Mouse (Mus musculus): Measurements from ENCODE around the gene Pi4k2a. TPM values are rescaled to one million over a fixed set of nuclear protein-coding genes. Genes with fewer than 3 reads are reported as not detected.
"Not testable (repeated sequence)": the region's sequence is repeated elsewhere in the genome, so short reads cannot be mapped to it uniquely, and the experiment has no call there.

Pi4k2a gene
- polyA plus RNA-seq, 1 experiment from 2014 or later: 40.8 TPM

DNA sequence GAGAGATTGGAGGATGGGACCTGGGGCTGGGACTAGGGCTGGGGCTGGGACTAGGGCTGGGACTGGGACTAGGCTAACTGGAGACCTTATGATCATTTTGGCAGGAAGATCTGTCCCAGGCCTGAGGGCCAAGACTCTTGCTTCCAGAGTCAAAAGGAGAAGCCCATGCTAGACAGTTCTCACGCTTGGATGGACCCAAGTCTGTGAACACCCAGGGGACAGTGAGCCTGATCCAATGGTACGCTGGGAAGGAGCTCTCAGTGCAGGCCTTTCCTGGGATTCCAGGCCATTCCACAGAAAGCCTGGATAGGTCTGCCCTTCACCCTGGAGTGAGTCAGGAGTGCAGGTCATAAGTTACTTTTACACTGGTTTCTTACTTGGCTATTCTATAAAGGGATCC, 15.2 kb upstream of the Pi4k2a start:
- Histone ChIP-seq H3K27me3 (ENCODE audit: control insufficient read depth, insufficient read depth, low read length) (no peaks in the 10 kb centered on the region), H3K4me1 (ENCODE audit: control insufficient read depth, insufficient read depth, low read length) (no peaks in the 10 kb centered on the region), H3K4me3 (replicated peaks; ENCODE audit: low read depth, low read length) (no peak overlapping the region), H3K27ac (replicated peaks; ENCODE audit: low read depth, low read length) (no peak overlapping the region), H3K4me2 (ENCODE audit: low read length) (no peak overlapping the region), H3K9ac (replicated peaks; ENCODE audit: low read length) (no peak overlapping the region), H3K36me3 (ENCODE audit: control insufficient read depth, insufficient read depth, low read length) (peaks cover 52% of the 10 kb centered on the region), H3K9me3 (ENCODE audit: control insufficient read depth, low read length) (no peaks in the 10 kb centered on the region)
- DNase-seq (no peak), ATAC-seq (ENCODE audit: low FRiP score, low TSS enrichment) (no peak)
- 82% methylated on average over 2 of the region's 2 CpGs for WGBS

GRCm38 (mm10) chr19:42075992-42076391, 14.3 kb upstream of the Pi4k2a start:
- no peak overlapping the region for H3K4me3 ChIP-seq (replicated peaks; ENCODE audit: low read depth, low read length)
- ATAC-seq (ENCODE audit: low FRiP score, low TSS enrichment) (no peak), DNase-seq (no peak)
- peaks cover 52% of the 10 kb centered on the region for H3K36me3 ChIP-seq (ENCODE audit: control insufficient read depth, insufficient read depth, low read length)
- H3K9me3 ChIP-seq (ENCODE audit: control insufficient read depth, low read length): no peaks in the 10 kb centered on the region
- no peak overlapping the region for H3K27ac ChIP-seq (replicated peaks; ENCODE audit: low read depth, low read length)
- 89% methylated on average over 16 of the region's 16 CpGs for WGBS
- no peaks in the 10 kb centered on the region for H3K4me1 ChIP-seq (ENCODE audit: control insufficient read depth, insufficient read depth, low read length)
- H3K9ac ChIP-seq (replicated peaks; ENCODE audit: low read length): no peak overlapping the region
- no peaks in the 10 kb centered on the region for H3K27me3 ChIP-seq (ENCODE audit: control insufficient read depth, insufficient read depth, low read length)
- H3K4me2 ChIP-seq (ENCODE audit: low read length): no peak overlapping the region

DNA sequence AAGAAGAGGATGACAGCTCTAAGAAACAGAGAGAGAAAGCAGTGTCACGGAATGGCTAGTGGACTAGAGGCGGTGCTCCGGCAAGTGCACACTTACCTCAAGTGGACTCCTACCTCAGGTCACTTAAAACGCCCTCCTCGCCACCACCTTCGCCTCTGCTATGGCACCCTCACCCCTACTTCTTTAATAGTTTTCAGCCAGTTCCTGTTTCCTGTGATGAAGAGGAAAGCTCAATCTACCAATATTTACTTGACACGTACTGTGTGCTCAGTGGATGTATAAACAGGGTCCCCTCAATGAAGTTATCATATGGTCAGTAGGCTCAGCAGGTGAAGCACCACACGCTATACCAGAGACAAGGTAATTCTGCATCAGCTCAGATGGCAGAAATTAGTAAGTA, 11.7 kb upstream of the Pi4k2a start:
- H3K9me3 ChIP-seq (ENCODE audit: control insufficient read depth, low read length): no peaks in the 10 kb centered on the region
- no peaks in the 10 kb centered on the region for H3K4me1 ChIP-seq (ENCODE audit: control insufficient read depth, insufficient read depth, low read length)
- no peak overlapping the region for H3K9ac ChIP-seq (replicated peaks; ENCODE audit: low read length)
- H3K27ac ChIP-seq (replicated peaks; ENCODE audit: low read depth, low read length): no peak overlapping the region
- DNase-seq (no peak), ATAC-seq (ENCODE audit: low FRiP score, low TSS enrichment) (no peak)
- H3K4me3 ChIP-seq (replicated peaks; ENCODE audit: low read depth, low read length): no peak overlapping the region
- H3K27me3 ChIP-seq (ENCODE audit: control insufficient read depth, insufficient read depth, low read length): no peaks in the 10 kb centered on the region
- peaks cover 47% of the 10 kb centered on the region for H3K36me3 ChIP-seq (ENCODE audit: control insufficient read depth, insufficient read depth, low read length)
- WGBS: 95% methylated on average over 8 of the region's 8 CpGs
- H3K4me2 ChIP-seq (ENCODE audit: low read length): no peak overlapping the region

DNA sequence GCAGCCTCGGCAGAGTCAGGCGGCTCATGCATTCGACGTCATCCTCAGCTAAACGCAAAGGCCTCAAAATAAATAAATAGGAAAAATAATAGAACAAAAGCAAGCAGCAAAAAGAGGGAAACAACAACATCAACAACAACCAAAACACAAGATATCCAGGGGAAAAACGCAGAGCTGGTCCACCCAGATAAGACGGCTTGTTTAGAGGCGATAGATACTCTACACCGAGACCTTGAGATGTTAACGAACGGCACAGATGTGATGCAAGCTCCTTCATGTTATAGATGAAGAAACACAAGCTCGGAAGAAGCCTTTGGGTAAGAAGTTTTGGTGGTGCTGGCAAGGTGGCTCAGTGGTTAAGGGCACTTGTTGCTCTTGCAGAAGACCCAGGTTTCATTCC, 11.3 kb upstream of the Pi4k2a start:
- H3K36me3 ChIP-seq (ENCODE audit: control insufficient read depth, insufficient read depth, low read length): peaks cover 44% of the 10 kb centered on the region
- H3K27ac ChIP-seq (replicated peaks; ENCODE audit: low read depth, low read length): no peak overlapping the region
- 95% methylated on average over 12 of the region's 12 CpGs for WGBS
- no peak overlapping the region for H3K4me3 ChIP-seq (replicated peaks; ENCODE audit: low read depth, low read length)
- no peaks in the 10 kb centered on the region for H3K27me3 ChIP-seq (ENCODE audit: control insufficient read depth, insufficient read depth, low read length)
- no peaks in the 10 kb centered on the region for H3K4me1 ChIP-seq (ENCODE audit: control insufficient read depth, insufficient read depth, low read length)
- DNase-seq (no peak), ATAC-seq (ENCODE audit: low FRiP score, low TSS enrichment) (no peak)
- no peak overlapping the region for H3K4me2 ChIP-seq (ENCODE audit: low read length)
- no peak overlapping the region for H3K9ac ChIP-seq (replicated peaks; ENCODE audit: low read length)
- H3K9me3 ChIP-seq (ENCODE audit: control insufficient read depth, low read length): no peaks in the 10 kb centered on the region

DNA sequence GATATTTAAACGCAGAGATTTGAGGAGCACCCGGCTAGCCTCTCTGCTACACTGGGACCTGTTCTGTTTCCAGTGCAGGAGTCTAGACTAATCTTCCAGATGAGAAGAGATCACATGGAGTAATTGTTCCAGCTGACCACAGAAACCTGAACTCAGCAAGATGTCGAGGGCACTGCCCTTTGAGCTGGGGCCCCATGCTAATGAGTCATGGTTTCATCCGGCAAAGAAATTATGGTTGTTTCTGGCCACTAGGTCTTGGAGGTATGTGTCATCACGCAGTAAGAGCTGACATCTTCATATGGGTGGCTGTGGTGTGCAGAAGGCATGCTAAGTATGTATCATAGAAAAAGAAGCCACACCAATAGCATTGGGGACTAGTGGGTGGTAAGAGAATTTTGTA, 10.3 kb upstream of the Pi4k2a start:
- Histone ChIP-seq H3K4me3 (replicated peaks; ENCODE audit: low read depth, low read length) (no peak overlapping the region), H3K9me3 (ENCODE audit: control insufficient read depth, low read length) (no peaks in the 10 kb centered on the region), H3K9ac (replicated peaks; ENCODE audit: low read length) (no peak overlapping the region), H3K4me2 (ENCODE audit: low read length) (no peak overlapping the region), H3K27me3 (ENCODE audit: control insufficient read depth, insufficient read depth, low read length) (no peaks in the 10 kb centered on the region), H3K4me1 (ENCODE audit: control insufficient read depth, insufficient read depth, low read length) (no peaks in the 10 kb centered on the region), H3K27ac (replicated peaks; ENCODE audit: low read depth, low read length) (no peak overlapping the region), H3K36me3 (ENCODE audit: control insufficient read depth, insufficient read depth, low read length) (peaks cover 35% of the 10 kb centered on the region)
- WGBS: 77% methylated on average over 5 of the region's 5 CpGs
- DNase-seq (no peak), ATAC-seq (ENCODE audit: low FRiP score, low TSS enrichment) (no peak)

- no peak overlapping the region for H3K4me2 ChIP-seq (ENCODE audit: low read length)
- peaks cover 30% of the 10 kb centered on the region for H3K36me3 ChIP-seq (ENCODE audit: control insufficient read depth, insufficient read depth, low read length)
- H3K9me3 ChIP-seq (ENCODE audit: control insufficient read depth, low read length): no peaks in the 10 kb centered on the region
- H3K27ac ChIP-seq (replicated peaks; ENCODE audit: low read depth, low read length): no peak overlapping the region
- H3K4me1 ChIP-seq (ENCODE audit: control insufficient read depth, insufficient read depth, low read length): no peaks in the 10 kb centered on the region
- no peak overlapping the region for H3K9ac ChIP-seq (replicated peaks; ENCODE audit: low read length)
- DNase-seq (no peak), ATAC-seq (ENCODE audit: low FRiP score, low TSS enrichment) (no peak)
- no peaks in the 10 kb centered on the region for H3K27me3 ChIP-seq (ENCODE audit: control insufficient read depth, insufficient read depth, low read length)
- 69% methylated on average over 11 of the region's 11 CpGs for WGBS
- no peak overlapping the region for H3K4me3 ChIP-seq (replicated peaks; ENCODE audit: low read depth, low read length)
Observed at GRCm38 (mm10) chr19:42080469-42080868, 9.8 kb upstream of the Pi4k2a start.

- not testable (repeated sequence) for ATAC-seq (ENCODE audit: low FRiP score, low TSS enrichment); DNase-seq; H3K27me3 ChIP-seq (ENCODE audit: control insufficient read depth, insufficient read depth, low read length); H3K9ac ChIP-seq (replicated peaks; ENCODE audit: low read length); H3K4me3 ChIP-seq (replicated peaks; ENCODE audit: low read depth, low read length); H3K4me1 ChIP-seq (ENCODE audit: control insufficient read depth, insufficient read depth, low read length); H3K9me3 ChIP-seq (ENCODE audit: control insufficient read depth, low read length); H3K27ac ChIP-seq (replicated peaks; ENCODE audit: low read depth, low read length); H3K4me2 ChIP-seq (ENCODE audit: low read length)
- H3K36me3 ChIP-seq (ENCODE audit: control insufficient read depth, insufficient read depth, low read length): peaks cover 18% of the 10 kb centered on the region
- 95% methylated on average over 5 of the region's 5 CpGs for WGBS
Observed at GRCm38 (mm10) chr19:42081613-42082012, 8.7 kb upstream of the Pi4k2a start.

DNA sequence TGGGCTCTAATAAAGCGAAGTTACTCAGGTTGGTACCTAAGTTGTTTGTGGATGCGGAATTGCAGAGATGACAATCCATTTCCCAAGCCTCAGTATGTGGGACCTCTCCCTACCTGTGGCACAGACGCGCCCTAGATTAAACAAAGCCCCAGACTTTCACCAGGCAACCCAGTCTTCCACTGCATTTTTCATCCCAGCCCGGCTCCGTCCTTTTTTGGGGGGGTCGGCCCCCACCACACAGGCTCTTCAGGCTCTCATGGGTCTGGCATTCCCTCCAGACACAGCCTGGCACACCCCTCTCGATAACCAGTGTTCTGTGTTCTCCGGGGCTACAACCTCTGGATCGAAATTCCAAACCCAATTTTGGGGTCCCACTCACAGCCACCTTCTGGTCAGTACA, 4.6 kb upstream of the Pi4k2a start:
- peak overlapping the region; percentile 82 for H3K9ac ChIP-seq (replicated peaks; ENCODE audit: low read length)
- no peaks in the 10 kb centered on the region for H3K27me3 ChIP-seq (ENCODE audit: control insufficient read depth, insufficient read depth, low read length)
- H3K27ac ChIP-seq (replicated peaks; ENCODE audit: low read depth, low read length): peak overlapping the region; percentile 58
- peak overlapping the region; percentile 80 for H3K4me3 ChIP-seq (replicated peaks; ENCODE audit: low read depth, low read length)
- DNase-seq: no peak
- H3K4me2 ChIP-seq (ENCODE audit: low read length): peak overlapping the region; percentile 80
- ATAC-seq (ENCODE audit: low FRiP score, low TSS enrichment): no peak
- 6% methylated on average over 10 of the region's 10 CpGs for WGBS
- H3K9me3 ChIP-seq (ENCODE audit: control insufficient read depth, low read length): no peaks in the 10 kb centered on the region
- H3K4me1 ChIP-seq (ENCODE audit: control insufficient read depth, insufficient read depth, low read length): peaks cover 13% of the 10 kb centered on the region
- H3K36me3 ChIP-seq (ENCODE audit: control insufficient read depth, insufficient read depth, low read length): no peaks in the 10 kb centered on the region

DNA sequence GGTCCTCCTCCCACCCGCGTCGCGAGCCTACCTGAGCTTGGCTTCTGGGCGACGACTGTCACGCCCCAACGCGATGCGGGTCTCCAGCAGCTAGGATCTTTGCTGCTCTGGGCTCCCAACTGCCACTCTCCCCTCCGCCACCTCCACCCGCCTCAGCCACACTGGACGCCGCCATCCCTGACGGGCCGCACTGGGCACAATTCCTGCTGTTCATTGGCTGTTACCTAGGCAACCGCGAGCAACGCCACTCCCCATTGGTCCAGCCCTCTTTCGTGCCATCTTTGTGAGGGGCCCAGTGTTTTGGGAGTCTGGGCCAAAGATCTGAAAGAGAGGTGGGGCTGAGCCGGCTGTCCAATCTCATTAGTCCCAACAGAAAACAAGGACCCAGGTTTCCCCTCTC, 4.1 kb upstream of the Pi4k2a start, which contains the start of gene Morn4:
TSS of gene Morn4 (minus strand) at position 192 of the 400 bp plus-strand sequence.
- peak; percentile 96 for DNase-seq
- Histone ChIP-seq H3K4me2 (ENCODE audit: low read length) (peak within 1 kb of the TSS; percentile 80), H3K27me3 (ENCODE audit: control insufficient read depth, insufficient read depth, low read length) (no peaks in the 10 kb centered on the region), H3K9ac (replicated peaks; ENCODE audit: low read length) (peak within 1 kb of the TSS; percentile 82), H3K36me3 (ENCODE audit: control insufficient read depth, insufficient read depth, low read length) (no peaks in the 10 kb centered on the region), H3K4me3 (replicated peaks; ENCODE audit: low read depth, low read length) (peak within 1 kb of the TSS; percentile 80), H3K27ac (replicated peaks; ENCODE audit: low read depth, low read length) (peak within 1 kb of the TSS; percentile 58), H3K9me3 (ENCODE audit: control insufficient read depth, low read length) (no peaks in the 10 kb centered on the region), H3K4me1 (ENCODE audit: control insufficient read depth, insufficient read depth, low read length) (peaks cover 16% of the 10 kb centered on the region)
- ATAC-seq (ENCODE audit: low FRiP score, low TSS enrichment): peak; percentile 88
- WGBS: under 1% methylated on average over 21 of the region's 21 CpGs

All from midbrain, embryonic 14.5 days (tissue).